In genomic region chr5:134992566-134992965, GRCm38 (mm10) we compare ENCODE assay signal across 21 mouse cellular contexts. TPM values are rescaled to one million over a fixed set of nuclear protein-coding genes. Genes with fewer than 3 reads are reported as not detected.
DNase-seq lines count a peak whose midpoint lies in the region; ATAC-seq and TF ChIP-seq lines count a peak whose summit lies in the region.
"Had no signal": no experiment of that assay in that cellular context is flagged by ENCODE, and none has a peak within 500 bp of the region (broad histone marks: within the 10 kb centered on the region; RNA-seq: fewer than 3 reads in every experiment).

No protein-coding gene starts in this region.

- no peak for ATAC-seq in kidney, embryonic 15.5 days (replicated peaks; ENCODE audit: low FRiP score)

- TF ChIP-seq POLR2A in kidney, adult 2 months (IDR thresholded peaks at IDR 0.05; ENCODE audit: low read depth, low read length): no peak

- H3K27ac ChIP-seq in kidney, embryonic 15.5 days: peak overlapping the region; percentile 27; the same call in 1 of the 2 replicates
- H3K27ac ChIP-seq in kidney, adult 2 months (ENCODE audit: insufficient read depth, low read depth, low read length): no peak overlapping the region
- H3K27ac ChIP-seq: forebrain, embryonic 12.5 days; heart, embryonic 13.5 days; hindbrain, embryonic 14.5 days; kidney, postnatal 0 days; limb, embryonic 12.5 days; liver, embryonic 15.5 days had no signal

- H3K4me1 ChIP-seq in kidney, embryonic 15.5 days: no peaks in the 10 kb centered on the region
- no peaks in the 10 kb centered on the region for H3K4me1 ChIP-seq in kidney, adult 2 months (ENCODE audit: control insufficient read depth, insufficient read depth, low read length)
- H3K4me1 ChIP-seq: limb, embryonic 12.5 days; liver, embryonic 15.5 days had no signal

- no peaks in the 10 kb centered on the region for H3K9me3 ChIP-seq in kidney, embryonic 15.5 days (replicated peaks)
- H3K9me3 ChIP-seq: forebrain, embryonic 12.5 days; heart, embryonic 13.5 days; limb, embryonic 12.5 days; liver, embryonic 15.5 days had no signal

- no peak for DNase-seq in kidney, adult 2 months
- DNase-seq in urinary bladder, postnatal 14 days (ENCODE audit: low spot score): peak; percentile 40
- DNase-seq in urinary bladder, postnatal 10 days (ENCODE audit: low spot score): no peak
- peak; percentile 67 for DNase-seq in lung, postnatal 25 days (ENCODE audit: low spot score)
- DNase-seq in spleen, postnatal 4 days (ENCODE audit: low spot score in 2 of 2): no peak
- DNase-seq in gastrocnemius, postnatal 4 days (ENCODE audit: low spot score in 2 of 2): no peak
- DNase-seq: cerebellum, adult 8-10 months; heart, adult 11 months; right cerebral cortex, postnatal 4 days; thymus, adult 2 months had no signal

- no peak overlapping the region for H3K9ac ChIP-seq in kidney, embryonic 15.5 days
- H3K9ac ChIP-seq: forebrain, embryonic 12.5 days; heart, embryonic 13.5 days; hindbrain, embryonic 14.5 days; limb, embryonic 12.5 days; liver, embryonic 15.5 days had no signal

- WGBS in kidney, embryonic 15.5 days: 86% methylated on average over 5 of the region's 5 CpGs
- WGBS in kidney, adult 2 months: 70% methylated on average over 5 of the region's 5 CpGs

- no peak overlapping the region for H3K4me2 ChIP-seq in kidney, embryonic 15.5 days
- H3K4me2 ChIP-seq: forebrain, embryonic 12.5 days; heart, embryonic 13.5 days; hindbrain, embryonic 14.5 days; limb, embryonic 12.5 days; liver, embryonic 15.5 days had no signal

- TF ChIP-seq CTCF in kidney, adult 2 months (conservative IDR thresholded peaks at IDR 0.05; ENCODE audit: insufficient read depth, insufficient read length, low read depth, low read length): no peak

- peaks cover 24% of the 10 kb centered on the region for H3K27me3 ChIP-seq in kidney, embryonic 15.5 days
- no peaks in the 10 kb centered on the region for H3K27me3 ChIP-seq in kidney, adult 2 months (replicated peaks; ENCODE audit: control insufficient read depth, insufficient read depth, low read length)

- no peak overlapping the region for H3K4me3 ChIP-seq in kidney, embryonic 15.5 days (replicated peaks)
- no peak overlapping the region for H3K4me3 ChIP-seq in kidney, adult 2 months (ENCODE audit: insufficient read depth, low read depth, low read length)
- H3K4me3 ChIP-seq: forebrain, embryonic 12.5 days; heart, embryonic 13.5 days; limb, embryonic 12.5 days; liver, embryonic 15.5 days had no signal

- no peaks in the 10 kb centered on the region for H3K36me3 ChIP-seq in kidney, embryonic 15.5 days
- H3K36me3 ChIP-seq in kidney, adult 2 months (ENCODE audit: control insufficient read depth, insufficient read depth, low read length): no peaks in the 10 kb centered on the region
- H3K36me3 ChIP-seq: forebrain, embryonic 12.5 days; heart, embryonic 13.5 days; limb, embryonic 12.5 days; liver, embryonic 15.5 days had no signal

RNA-seq across cellular contexts. Expression of gene Cldn3, which starts 6.6 kb away (rescaled TPM):
- 52.9 and 56.3 TPM in 2 replicates for polyA plus RNA-seq in kidney, embryonic 15.5 days (2015; fragmentation: Nextera tagmentation; extraction: Ambion mirVana)
- 26.7 and 36.7 TPM in 2 replicates for polyA plus RNA-seq in kidney, adult 2 months (2012; rRNA removed)
- total RNA-seq in gastrocnemius, postnatal 4 days (2021): under 1 TPM in 1 of 2 experiments, not detected in 1; 0.29 TPM
- total RNA-seq: gastrocnemius, adult 8-10 months; heart, postnatal 25 days had no signal
- polyA plus RNA-seq: C2C12 had no signal

RNA-seq across cellular contexts. Expression of gene Abhd11, which starts 16.4 kb away (rescaled TPM):
- polyA plus RNA-seq in kidney, embryonic 15.5 days (2015; fragmentation: Nextera tagmentation; extraction: Ambion mirVana): 69.1 and 71.6 TPM in 2 replicates
- 111 and 121 TPM in 2 replicates for polyA plus RNA-seq in kidney, adult 2 months (2012; rRNA removed)
- 10 to 100 TPM; 44.0 to 44.6 TPM for total RNA-seq in gastrocnemius, postnatal 4 days (2021)

RNA-seq across cellular contexts. Expression of gene Stx1a, which starts 30.7 kb away (rescaled TPM):
- polyA plus RNA-seq in kidney, embryonic 15.5 days (2015; fragmentation: Nextera tagmentation; extraction: Ambion mirVana): 12.1 and 13.8 TPM in 2 replicates
- polyA plus RNA-seq in kidney, adult 2 months (2012; rRNA removed): 3.9 and 4.1 TPM in 2 replicates
- 1 to 10 TPM; 4.5 to 5.1 TPM for total RNA-seq in gastrocnemius, postnatal 4 days (2021)

RNA-seq across cellular contexts. Expression of gene Cldn4, which starts 45.8 kb away (rescaled TPM):
- 39.3 and 45.6 TPM in 2 replicates for polyA plus RNA-seq in kidney, embryonic 15.5 days (2015; fragmentation: Nextera tagmentation; extraction: Ambion mirVana)
- 37.5 and 44.1 TPM in 2 replicates for polyA plus RNA-seq in kidney, adult 2 months (2012; rRNA removed)
- total RNA-seq in gastrocnemius, postnatal 4 days (2021): not detected
- total RNA-seq: gastrocnemius, adult 8-10 months; heart, postnatal 25 days; layer of hippocampus, postnatal 14 days had no signal
- polyA plus RNA-seq: hindbrain, embryonic 14.5 days had no signal

Comparison
In these comparisons a context has a peak if more than half of its experiments do, and no peak if none do; other contexts are left out.
1. DNase-seq: peak in urinary bladder, postnatal 14 days (single experiment) and lung, postnatal 25 days (single experiment); none in kidney, adult 2 months (single experiment), urinary bladder, postnatal 10 days (single experiment), spleen, postnatal 4 days (0 of 2) and gastrocnemius, postnatal 4 days (0 of 2).